Mouse (Mus musculus) liver, postnatal 0 days (tissue): ENCODE data around the gene Fam169b.

Experiments
- CTCF ChIP-seq: sonication (generic); IDR thresholded peaks from 2 replicates; pipeline ENCODE4 v1.5.1; 2016; ENCODE audit warnings: antibody characterized with exemption, low read depth
- EP300 ChIP-seq: IDR thresholded peaks from 2 replicates; pipeline ENCODE4 v1.6.1; 2016; ENCODE audit warnings: antibody characterized with exemption, low read depth, mild to moderate bottlenecking

- TF ChIP-seq CTCF (no peak), EP300 (no peak)
Measured at GRCm38 (mm10) chr7:68273515-68273914, at the start of gene Fam169b.
